8 mouse cellular contexts compared by ENCODE assay signal in the genomic region with DNA sequence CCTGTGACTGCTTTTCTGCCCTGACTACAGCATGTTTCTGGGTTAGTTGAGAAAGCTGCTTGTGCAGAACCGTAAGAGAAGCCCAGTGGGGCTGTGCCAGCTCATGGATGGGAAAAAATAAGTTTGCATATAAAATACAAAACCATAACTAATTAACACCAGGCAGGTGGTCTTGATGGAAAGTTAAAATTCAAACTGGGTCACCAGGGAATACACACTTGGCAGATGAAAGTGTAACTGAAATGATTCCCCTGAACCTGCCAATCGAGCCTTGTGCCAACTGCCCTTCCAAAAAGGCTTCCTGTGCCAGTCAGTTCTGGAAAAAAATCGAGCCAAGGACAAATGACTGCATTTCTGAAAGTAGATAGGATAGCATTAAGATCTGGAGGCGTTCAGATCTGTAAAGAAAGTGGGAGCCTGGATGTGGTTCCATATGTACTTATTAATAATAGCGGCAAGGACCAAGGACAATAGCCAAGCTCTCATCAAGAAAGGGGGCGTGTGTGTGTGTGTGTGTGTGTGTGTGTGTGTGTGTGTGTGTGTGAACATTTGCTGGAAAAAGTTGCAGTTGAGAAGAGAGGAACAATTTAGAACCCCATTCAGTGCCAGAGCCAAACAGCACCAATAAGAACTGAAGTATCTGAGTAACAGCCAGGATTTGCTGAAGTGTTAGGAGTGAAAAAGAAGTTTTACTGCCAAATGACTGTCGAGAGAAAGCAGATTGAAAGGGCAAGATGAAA.
DNase-seq lines count a peak whose midpoint lies in the region; ATAC-seq lines count a peak whose summit lies in the region.

No protein-coding gene starts in this region.

- peak; percentile 9 to 18 for DNase-seq in left cerebral cortex, adult 18-20 months (ENCODE audit: low spot score in 2 of 2)
- DNase-seq in left cerebral cortex, adult 11 months (ENCODE audit: low spot score): no peak
- peak; percentile 35 for DNase-seq in gastrocnemius, postnatal 25 days
- peak; percentile 31 to 42 for DNase-seq in layer of hippocampus, postnatal 36 days
- no peak for DNase-seq in thymus, postnatal 25 days
- no peak for DNase-seq in spleen, adult 12 weeks (ENCODE audit: low spot score)
- DNase-seq in thymus, postnatal 14 days: no peak

- peak; percentile 53; the same call in 1 of the 2 replicates for ATAC-seq in cerebellum, adult (ENCODE audit: insufficient number of reproducible peaks, low FRiP score, low TSS enrichment)

Comparison
In these comparisons a context has a peak if more than half of its experiments do, and no peak if none do; other contexts are left out.
1. DNase-seq: peak in left cerebral cortex, adult 18-20 months (2 of 2), gastrocnemius, postnatal 25 days (single experiment) and layer of hippocampus, postnatal 36 days (2 of 2); none in left cerebral cortex, adult 11 months (single experiment), thymus, postnatal 25 days (single experiment), spleen, adult 12 weeks (single experiment) and thymus, postnatal 14 days (single experiment).